Mouse (Mus musculus): ENCODE results near the gene Flywch1.

Gene Flywch1

DNA sequence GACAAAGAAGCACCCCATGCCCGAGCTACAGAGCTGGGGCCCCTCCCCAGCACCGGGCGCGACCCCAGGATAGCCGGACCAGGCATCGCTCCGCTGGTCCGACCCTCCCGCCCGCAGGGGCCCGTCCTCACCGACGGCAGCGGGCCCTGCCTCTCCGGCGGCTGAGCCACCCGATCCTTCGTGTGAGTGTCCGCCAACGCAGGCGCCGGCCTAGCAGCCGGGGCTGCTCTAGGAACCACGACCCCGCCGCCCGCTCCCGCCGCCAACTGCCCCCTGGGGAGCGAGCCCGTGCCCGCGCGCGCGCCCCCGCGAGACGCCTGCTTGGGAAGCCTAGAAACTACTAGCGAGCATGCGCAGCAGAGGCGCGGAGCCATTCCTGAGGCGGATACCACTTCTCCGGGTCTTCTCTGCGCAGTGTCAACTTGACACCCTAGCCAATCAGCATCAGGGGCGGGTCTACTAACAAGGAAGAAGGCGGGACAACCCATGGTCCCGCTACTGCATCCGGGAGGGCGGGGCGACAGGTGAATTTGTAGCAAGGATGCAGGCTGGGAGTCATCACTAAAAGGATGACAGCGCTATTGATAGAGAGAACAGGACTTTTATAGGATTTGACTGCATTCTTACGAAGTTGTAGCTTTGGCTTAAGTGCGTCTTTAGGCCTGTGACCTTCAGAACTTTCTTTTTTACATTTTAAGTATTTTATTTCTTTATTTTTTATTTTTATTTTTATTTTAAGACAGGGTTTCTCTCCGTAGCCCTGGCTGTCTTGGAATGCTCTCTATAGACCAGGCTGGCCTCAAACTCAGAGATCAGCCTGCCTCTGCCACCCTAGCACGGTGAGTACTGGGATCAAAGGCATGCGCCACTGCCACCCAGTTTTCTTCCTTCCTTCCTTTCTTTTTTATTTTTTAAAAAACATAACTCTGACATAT lies at the start of gene Flywch1:
TSS of gene Flywch1 (minus strand) at position 319 of the 935 bp plus-strand sequence.
- in situ Hi-C loops (cut with MboI; ENCODE audit: unreplicated experiment in 2 of 2), result no loop called here

DNA sequence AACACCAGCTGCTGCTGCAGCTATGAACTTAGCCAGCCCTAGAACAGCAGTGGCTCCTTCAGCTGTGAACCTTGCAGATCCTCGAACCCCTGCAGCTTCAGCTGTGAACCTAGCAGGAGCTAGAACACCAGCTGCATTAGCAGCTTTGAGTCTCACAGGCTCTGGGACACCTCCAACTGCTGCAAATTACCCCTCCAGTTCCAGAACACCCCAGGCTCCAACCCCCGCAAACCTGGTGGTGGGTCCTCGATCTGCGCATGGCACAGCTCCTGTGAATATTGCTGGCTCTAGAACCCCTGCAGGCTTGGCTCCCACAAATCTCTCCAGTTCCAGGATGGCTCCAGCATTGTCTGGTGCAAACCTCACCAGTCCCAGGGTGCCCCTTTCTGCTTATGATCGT lies 49.3 kb upstream of the Flywch1 start:
- in situ Hi-C loops (cut with MboI; ENCODE audit: unreplicated experiment in 2 of 2), result no loop called here

DNA sequence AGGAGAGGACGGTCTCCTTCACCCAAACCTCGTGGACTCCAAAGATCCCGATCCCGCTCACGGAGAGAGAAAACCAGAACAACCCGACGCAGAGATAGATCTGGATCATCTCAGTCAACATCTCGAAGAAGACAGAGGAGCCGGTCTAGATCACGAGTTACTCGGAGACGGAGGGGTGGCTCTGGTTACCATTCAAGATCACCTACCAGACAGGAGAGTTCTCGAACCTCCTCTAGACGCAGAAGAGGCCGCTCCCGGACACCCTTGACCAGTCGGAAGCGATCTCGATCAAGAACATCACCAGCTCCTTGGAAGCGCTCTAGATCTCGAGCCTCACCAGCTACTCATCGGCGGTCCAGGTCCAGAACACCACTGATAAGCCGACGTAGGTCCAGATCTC lies 47.8 kb upstream of the Flywch1 start:
- in situ Hi-C loops (cut with MboI; ENCODE audit: unreplicated experiment in 2 of 2), result no loop called here

DNA sequence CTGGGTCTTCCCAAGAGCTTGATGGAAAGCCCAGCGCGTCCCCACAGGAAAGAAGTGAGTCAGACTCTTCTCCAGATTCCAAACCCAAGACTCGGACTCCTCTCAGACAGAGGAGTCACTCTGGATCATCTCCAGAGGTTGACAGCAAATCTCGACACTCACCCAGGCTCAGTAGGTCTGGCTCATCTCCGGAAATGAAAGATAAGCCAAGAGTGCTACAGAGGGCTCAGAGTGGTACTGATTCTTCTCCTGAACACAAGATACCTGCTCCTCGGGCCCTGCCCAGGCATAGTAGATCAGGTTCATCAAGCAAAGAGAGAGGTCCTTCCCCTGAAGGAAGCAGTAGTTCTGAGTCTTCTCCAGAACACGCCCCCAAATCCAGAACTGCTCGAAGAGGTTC lies 47.2 kb upstream of the Flywch1 start:
- in situ Hi-C loops (cut with MboI; ENCODE audit: unreplicated experiment in 2 of 2), result no loop called here

DNA sequence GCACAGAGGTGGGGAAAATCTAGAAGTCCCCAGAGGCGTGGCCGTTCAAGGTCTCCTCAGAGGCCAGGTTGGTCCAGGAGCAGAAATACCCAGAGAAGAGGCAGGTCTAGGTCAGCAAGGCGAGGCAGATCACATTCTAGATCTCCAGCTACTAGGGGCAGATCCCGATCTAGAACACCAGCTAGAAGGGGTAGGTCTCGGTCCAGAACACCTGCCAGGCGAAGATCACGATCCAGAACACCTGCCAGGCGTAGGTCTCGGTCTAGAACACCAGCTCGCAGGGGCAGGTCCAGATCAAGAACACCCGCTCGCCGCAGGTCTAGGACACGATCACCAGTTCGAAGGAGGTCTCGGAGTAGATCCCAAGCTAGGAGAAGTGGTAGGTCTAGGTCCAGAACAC lies 44.2 kb upstream of the Flywch1 start:
- in situ Hi-C loops (cut with MboI; ENCODE audit: unreplicated experiment in 2 of 2), result no loop called here

DNA sequence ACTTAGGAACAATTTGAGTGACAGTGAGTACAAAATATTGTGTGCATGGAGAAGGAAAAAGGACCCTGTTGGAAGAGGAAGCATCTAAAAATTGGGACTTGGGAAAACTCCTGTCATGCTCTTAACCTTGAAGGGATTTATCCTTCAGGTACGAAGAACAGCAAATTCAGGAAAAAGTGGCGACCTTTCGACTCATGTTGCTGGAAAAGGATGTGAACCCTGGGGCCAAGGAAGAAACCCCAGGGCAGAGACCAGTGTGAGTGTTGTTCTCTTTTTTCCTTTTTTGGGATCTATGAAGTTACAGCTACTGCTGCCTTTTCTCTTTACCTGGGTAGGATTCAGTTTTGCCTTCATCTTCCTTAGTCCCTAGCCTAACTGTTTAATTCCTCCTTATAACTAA lies 36.5 kb upstream of the Flywch1 start:
- in situ Hi-C loops (cut with MboI; ENCODE audit: unreplicated experiment in 2 of 2), result no loop called here

DNA sequence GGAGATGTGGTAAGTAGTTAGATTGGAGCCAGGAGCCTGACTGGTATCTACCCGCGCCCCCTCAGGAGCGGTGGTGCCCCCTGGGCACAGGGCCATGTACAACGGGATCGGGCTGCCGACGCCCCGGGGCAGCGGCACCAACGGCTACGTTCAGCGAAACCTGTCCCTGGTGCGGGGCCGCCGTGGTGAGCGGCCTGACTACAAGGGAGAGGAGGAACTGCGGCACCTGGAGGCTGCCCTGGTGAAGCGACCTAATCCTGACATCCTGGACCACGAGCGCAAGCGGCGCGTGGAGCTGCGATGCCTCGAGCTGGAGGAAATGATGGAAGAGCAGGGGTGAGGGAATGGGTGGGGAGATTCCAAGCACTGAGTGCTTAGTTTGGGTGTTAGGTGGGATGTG lies 35.5 kb upstream of the Flywch1 start:
- in situ Hi-C loops (cut with MboI; ENCODE audit: unreplicated experiment in 2 of 2), result no loop called here

DNA sequence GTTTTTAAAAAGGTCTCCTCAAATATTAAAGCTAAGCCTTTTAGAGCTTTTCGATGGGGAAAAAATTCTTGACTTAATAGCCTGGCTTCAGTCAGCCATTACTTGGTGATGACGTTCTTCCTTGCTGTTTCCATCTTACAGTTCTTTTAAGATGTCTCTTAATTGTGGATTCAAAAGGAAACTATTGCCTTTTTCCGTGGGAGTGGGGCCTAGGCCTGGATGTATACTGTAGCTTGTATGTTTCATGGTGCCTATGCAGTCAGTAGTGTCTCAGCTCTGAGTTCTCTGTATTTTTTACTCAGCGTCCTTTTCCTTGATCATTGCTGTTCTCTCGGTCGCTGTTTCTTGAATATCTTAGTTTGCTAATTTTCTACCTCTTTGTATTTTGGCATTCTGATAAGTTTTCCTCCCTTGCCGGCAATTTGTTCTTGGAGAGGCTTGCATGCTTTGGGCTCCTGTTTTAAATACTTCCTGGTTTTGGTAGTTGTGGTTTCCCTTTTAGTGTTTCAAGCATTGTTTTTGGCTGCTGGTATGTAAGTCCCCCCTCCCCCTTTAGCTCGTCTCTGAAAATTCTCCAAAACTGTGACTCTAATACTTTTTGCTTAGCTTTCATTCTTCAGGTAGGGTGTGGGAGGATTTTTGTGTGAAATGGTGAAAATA lies 33.2 kb upstream of the Flywch1 start:
- in situ Hi-C loops (cut with MboI; ENCODE audit: unreplicated experiment in 2 of 2), result no loop called here

DNA sequence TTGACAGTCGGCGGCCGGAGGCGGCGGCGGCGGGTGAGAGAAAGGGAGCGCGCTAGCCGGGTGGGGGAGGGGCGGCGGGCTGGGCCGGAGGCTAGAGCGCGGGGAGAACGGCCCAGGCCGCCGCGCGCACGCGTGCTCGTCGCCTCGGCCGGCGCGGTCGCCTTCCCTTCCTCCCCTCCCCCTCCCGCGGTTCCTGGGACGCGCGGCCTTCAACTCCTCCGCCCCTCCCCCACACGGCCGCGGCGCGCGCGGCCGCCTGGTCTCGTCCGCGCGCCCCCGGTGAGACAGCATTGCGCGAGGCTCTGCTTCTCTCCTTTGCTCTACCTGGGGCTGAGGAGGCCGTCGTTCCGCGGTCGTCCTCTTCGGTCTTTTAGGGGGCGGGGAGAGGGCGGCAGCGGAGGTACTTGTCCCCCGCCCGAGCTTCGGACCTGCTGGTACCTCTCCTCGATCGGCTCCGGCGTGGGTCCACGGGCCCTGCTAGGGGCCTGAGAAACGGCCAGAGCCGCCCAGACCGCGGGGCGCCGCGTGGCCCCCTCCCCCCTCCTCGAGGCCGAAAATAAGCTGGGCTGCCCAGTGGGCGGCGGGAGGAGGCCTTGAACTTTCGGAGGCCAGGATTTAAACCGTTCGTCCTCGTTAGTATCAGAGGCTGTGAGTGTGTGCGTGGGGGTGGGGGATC lies 32.1 kb upstream of the Flywch1 start:
- in situ Hi-C loops (cut with MboI; ENCODE audit: unreplicated experiment in 2 of 2), result no loop called here

DNA sequence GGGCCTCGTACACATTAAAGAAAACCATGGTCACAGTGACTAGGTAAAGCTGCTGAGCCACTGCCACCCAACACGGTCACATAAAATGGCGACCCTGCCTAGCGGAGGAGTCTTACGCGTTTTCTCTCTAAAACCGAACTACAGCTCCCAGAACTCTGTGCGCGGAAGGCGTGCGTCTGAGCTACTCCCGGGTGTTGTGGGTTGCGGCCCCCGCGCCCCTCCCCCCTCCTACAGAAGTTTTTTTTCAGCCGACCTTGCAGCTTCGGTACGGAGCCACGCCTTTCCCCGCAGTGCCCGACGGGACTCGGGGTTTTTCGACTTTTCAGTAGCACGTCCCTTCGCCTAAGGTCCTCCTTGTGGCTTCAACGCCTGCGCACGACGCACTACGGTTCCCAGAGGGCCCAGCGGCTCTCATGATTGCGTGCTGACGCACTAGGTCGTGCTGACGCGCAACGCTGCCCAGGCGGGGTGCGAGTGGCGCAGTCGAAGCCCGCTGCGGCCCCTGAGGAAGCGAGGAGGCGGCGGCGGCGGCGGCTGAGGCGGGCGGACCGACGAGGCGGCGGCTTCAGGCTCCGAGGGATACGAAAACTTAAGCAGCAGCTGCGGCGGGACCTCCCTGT lies 31.5 kb upstream of the Flywch1 start:
- in situ Hi-C loops (cut with MboI; ENCODE audit: unreplicated experiment in 2 of 2), result no loop called here

DNA sequence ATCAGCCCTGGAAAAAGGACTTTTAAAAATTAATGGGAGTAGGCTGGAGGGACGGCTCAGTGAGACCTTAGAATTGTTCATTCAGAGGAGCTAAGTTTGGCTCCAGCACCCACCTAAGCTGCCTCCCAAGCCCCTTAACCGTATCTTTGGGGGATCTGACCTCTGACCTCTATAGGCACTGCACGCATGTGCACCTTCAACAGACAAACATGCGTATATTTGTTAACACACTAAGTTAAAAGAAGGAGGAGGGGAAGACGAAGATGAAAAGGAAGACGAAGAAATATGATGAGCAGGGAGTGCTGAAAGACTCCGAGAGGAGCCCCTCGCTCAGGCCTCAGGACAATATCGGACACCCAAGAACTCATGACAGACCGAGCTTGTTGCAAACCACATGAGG lies 30.2 kb upstream of the Flywch1 start:
- in situ Hi-C loops (cut with MboI; ENCODE audit: unreplicated experiment in 2 of 2), result no loop called here

DNA sequence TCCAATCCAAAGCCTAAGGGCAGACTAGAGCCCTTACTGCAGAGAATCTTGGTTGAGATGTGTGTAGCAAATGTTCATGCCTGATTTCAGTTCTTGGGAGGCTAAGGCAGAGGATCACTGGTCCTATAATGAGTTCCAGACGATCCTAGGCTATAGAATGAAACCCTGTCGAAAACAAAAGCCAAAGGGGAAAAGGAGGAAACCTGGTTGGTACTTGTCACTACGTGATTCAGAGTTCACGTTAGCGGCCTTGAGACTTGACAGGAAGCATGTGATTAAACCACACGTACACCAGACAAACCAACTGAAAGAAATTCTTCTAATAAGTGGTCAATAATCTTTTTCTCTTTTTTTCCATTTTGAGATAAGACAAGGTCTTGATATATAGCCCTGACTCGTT lies 25.9 kb upstream of the Flywch1 start:
- in situ Hi-C loops (cut with MboI; ENCODE audit: unreplicated experiment in 2 of 2), result no loop called here

DNA sequence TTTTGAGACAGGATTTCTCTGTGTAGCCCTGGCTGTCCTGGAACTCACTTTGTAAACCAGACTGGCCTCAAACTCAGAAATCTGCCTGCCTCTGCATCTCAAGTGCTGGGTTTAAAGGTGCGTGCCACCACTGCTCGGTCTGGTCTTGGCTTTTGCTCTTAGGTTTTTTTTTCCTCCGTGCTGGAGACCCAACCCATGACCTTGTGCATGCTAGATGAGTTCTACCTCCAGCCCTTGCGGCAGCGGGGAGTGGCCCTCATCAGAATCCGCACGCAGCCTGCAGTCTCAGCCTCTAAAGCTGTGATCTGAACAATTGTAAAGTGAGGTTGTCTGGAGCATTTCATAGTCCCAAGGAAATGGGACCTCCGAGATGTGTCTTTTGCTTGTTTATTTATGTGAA lies 23.9 kb upstream of the Flywch1 start:
- in situ Hi-C loops (cut with MboI; ENCODE audit: unreplicated experiment in 2 of 2), result no loop called here

DNA sequence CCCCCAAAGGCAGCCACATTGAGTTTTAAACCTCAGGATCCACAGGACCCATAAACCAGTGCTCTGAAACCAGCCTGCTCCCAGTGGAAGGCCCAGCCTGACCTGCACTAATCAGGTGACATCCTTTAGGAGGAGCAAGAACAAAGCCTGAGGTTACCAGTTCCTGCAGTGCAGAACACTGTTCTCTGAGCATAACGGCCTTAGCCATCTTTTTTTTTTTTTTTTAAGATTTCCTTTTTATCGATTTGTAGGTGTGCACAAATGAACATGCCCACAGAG lies 19.6 kb upstream of the Flywch1 start:
- in situ Hi-C loops (cut with MboI; ENCODE audit: unreplicated experiment in 2 of 2), result no loop called here

DNA sequence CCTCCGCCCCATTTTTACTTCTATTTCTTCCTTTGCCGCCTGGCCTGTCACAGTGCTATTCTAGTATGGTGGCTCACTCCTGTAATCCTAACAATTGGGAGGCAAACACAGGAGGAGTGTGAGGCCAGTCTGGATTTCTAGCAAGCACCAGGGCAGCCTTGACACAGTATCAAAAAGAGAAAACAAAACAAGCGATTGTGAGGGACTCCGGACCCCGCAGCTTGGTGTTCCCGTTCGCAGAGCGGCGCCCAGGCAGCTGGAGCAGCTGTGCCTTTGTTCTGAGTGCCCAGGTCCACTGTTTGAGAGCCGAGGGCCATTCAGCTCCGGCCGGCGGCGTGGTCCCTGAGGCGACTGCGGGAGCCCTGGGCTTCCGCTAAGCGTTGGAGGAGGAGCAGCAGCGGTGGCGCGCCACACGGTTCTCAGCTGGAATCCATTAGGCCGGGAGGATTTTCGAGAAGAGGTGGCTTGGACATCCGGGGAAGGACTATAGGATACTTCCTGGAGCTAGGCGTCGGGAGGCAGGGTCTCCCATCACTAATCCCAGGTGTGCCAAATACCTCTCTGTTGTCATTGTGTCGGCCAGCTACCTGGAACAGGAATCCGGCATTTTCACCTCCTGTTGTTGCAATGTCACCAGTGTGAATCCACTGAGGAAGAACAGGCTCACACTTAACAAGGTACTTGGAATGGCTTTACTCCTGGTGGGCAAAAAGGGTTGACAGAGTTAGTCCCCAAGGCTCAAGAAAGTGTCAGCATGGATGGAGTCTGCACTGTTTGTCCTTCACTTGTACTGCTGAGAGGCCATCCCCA lies 19.1 kb upstream of the Flywch1 start, which contains the start of gene Srrm2:
TSS of gene Srrm2 (plus strand) at position 264 of the 810 bp plus-strand sequence.
- in situ Hi-C loops (cut with MboI; ENCODE audit: unreplicated experiment in 2 of 2), result no loop called here

DNA sequence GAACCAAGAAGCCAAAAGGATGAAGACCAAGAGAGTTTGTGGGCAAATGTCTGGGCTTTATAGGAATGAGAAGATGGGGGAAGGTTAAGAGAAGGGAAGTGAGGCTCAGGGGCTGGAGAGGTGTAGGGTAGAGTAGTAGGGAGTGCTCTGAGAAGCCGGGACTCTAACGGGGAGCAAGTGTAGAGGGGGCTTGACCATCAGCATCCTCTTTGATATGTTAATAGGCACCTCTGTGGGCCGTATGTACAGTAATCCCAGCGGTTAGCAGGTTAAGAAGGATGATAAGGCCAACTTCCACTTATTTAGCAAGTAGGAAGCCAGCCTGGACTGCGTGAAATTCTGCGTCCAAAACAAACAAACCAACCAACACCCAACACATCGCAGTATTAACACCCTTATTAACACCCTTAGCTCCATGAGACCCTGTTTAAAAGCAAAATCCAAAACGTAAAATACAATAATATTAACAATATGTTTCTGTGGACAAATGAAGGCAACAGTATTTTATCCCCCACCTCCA lies 18.4 kb upstream of the Flywch1 start:
- in situ Hi-C loops (cut with MboI; ENCODE audit: unreplicated experiment in 2 of 2), result no loop called here

DNA sequence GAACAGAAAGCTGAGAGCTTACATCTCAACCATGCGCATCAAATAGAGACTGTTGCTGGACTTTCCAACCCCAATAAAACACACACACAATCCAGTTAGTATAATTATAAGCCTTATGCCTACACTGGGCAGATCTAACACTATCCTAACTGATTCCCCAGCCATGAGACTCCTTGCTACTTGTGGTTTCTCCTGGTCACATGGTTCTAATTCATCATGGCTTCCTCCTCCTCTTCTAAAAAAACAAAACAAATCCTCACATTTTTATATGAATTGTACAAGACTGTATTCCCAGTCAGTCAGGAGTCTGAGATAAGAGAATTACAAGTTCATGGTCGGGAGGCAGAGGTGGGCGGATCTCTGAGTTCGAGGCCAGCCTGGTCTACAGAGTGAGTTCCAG lies 17.6 kb upstream of the Flywch1 start:
- in situ Hi-C loops (cut with MboI; ENCODE audit: unreplicated experiment in 2 of 2), result no loop called here

DNA sequence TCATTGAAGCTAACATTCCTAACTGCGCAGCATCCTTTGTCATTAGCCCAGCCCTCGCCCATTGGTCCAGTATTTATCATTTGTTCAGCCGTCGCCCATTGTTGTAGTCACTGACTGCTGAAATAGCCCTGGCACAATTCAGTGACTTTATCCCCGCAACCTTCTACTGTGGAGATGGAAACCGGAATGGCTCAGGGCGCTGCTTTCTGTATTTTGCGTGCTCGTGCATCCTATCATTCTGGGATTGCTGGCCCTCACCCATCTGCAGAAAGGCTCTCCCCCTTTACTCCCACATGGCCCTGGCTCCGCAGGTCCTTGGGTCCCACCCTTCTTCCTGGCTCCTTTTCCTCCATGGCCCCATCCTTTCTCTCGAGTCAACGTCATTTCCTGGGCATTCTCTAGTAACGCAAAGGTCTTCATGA lies 15.1 kb upstream of the Flywch1 start:
- in situ Hi-C loops (cut with MboI; ENCODE audit: unreplicated experiment in 2 of 2), result no loop called here

DNA sequence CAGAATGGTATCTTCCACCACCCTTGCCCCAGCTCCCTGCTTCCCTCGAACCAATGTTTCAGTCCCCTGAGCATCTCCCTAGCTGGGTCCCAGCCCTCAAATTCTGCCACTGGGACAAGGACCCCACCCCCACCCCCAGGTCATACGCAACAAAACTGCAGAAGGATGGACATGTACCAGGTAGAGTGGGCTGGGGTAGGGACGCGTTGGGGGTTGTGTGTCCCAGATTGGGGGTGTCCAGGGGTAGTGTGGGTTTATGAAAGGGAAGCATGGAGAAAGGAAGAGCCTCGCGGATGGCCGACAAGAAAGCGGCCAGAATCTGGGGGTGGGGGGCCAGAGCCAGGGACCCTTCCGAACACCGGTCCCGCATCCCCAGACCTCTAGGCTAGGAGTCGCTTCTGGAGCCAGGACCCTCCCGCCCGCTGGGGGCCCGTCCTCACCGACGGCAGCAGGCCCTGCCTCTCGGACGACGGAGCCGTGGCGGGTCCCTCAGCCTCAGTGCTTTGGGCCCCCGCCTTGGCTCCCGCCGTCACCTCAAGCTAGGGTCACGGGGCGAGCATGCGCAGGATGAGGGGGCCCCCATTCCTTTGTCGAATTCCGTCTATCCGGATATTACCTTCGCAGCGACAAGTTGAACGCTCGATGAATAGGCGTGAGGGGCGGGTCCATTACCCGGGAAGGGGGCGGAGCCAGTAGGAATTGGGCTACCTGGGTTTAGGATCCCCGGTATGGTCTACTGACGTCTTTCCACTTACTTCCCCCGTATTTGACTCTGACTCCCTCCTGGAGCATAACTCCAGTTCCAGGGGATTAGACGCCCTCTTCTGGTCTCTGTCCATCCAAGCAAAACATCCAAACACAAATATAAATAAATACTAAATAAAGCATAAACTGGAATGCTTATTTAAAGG lies 14.4 kb upstream of the Flywch1 start, which contains the start of gene Flywch2:
TSS of gene Flywch2 (minus strand) at position 521 of the 911 bp plus-strand sequence.
- in situ Hi-C loops (cut with MboI; ENCODE audit: unreplicated experiment in 2 of 2), result no loop called here

Data from v-Abl transformed pro-B cells (cell line).